Mouse (Mus musculus) ovary, adult 18-20 months (tissue): Measurements from ENCODE around the gene Cryba4.
A peak's percentile ranks its signal among the peaks of the same experiment; 100 is the strongest.

ENCODE experiments used
- DNase-seq: peaks from one replicate; pipeline ENCODE4 v3.0.0; 2022; ENCODE audit warnings: low spot score, mixed read lengths

The Cryba4 gene

DNA sequence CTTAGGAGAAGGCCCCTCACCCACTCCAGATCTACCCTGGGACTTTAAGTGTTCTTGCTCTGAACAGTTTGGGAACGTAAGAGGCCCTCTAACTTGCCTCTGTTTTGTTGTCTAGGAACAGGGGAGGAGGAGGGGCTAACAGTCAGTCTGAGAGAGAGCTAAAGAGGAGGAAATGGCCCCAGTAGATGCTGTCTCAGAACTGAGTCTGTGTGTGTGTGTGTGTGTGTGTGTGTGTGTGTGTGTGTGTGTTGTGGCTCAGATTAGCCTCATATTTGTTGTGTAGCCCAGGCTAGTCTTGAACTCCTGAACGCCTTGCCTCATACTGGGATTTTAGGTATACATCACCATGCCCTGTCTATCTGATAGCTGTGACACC, 34.3 kb upstream of the Cryba4 start:
- no peak for DNase-seq

DNA sequence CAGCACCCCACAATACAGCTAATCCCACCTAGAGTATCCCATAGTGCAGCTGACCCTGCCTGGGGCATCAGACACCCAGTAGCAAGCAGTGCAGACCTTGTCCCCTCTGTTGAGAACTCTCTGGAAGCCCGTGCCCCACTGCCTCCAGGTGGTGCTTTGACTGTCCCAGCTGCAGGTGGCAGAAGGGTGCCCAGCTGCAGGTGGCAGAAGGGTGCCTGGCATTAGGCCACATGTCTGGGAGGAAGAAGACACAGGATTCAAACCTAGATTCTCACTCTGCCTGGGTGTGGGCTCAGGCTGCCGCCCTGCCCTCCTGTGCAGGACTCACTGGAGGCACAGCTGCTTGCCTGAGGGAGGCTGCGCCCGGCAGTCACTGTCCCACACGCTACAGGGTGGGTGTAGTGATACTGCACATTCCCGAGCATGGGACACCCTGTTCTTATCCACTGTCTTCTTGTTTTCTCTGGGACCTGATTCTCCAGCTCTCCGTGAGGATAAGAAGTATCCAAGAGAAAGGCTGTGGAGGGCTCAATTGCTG, 33.3 kb upstream of the Cryba4 start:
- no peak for DNase-seq

DNA sequence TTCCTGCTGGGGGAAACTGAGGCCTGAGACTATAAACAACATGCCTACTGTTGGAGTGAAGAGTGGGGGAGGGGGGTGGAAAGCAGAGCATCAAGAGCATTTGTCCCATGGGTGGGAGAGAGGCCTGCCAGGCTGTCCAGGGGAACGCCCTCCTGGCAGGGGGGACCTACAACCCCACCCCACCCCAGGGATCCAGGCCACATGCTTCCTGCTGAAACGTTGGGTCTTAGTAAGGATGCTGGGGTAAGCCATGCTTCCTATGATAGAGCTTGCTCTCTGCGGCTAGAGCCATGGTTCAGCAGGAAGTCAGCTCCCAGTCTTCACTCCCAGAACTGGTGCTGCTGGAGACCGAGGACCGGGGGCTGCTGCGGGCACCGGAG, 31.9 kb upstream of the Cryba4 start:
- no peak for DNase-seq

DNA sequence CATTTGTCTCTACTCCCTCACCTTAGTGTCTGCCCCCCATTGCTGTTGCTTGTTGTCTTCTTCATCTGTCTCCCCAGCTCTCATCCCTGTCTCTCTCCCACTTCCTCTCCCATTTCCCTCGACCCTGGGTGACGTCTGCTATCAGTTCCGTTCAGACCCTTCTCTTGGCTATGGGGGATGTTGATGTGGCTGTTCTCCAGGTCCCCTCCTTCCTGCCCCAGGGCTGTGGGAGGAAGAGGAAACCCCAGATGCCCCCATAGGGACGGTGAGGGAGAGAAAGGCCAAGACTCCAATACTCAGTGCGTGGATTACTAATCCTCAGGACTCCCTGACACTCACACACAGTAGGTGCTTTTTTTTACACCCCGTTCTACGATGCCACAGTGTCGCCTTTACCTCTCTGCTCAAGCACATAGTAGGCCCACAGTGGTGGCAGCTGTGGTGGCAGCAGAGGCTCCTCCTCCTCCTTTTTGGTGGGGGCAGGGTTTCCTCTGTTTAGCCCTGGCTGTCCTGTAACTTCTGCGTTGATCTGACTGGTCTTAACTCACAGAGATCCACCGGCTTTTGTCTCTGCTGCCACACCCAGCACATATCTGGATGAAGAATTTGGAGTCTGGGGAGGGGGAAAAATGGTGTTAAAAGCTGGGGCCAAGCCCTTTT, 31.4 kb upstream of the Cryba4 start:
- DNase-seq: no peak

DNA sequence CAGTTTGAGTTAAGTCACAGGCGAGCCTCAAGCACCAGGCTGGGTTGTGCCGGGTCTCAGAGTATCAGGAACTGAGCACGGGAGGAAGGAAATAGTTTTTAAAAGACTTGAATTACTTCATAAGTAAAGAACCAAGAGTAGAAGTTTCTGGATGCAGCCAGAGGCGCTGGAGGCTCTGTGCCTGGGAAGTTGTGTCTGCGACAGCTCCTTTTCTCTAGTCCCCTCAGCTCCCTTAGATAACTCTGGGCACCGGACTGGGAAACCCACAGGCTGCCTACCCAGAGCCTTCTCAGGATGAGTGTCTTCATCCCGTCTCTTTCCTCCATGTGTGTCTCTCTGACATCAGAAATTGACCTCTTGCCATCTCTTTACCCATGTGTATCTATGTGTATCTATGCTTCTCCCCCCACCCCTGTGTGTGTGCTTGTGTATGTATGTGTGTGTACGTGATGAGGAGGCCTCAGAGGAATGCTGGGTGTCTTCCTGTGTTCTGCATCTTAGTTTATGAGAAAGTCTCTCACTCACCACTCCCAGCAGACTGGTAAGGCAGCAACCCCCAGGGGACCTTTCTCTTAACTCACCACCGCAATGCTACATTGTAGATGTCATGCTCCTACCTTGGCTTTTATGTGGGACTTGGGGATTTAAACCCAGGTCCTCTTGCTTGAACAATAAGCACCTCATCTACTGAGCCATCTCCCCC, 30.6 kb upstream of the Cryba4 start:
- no peak for DNase-seq

DNA sequence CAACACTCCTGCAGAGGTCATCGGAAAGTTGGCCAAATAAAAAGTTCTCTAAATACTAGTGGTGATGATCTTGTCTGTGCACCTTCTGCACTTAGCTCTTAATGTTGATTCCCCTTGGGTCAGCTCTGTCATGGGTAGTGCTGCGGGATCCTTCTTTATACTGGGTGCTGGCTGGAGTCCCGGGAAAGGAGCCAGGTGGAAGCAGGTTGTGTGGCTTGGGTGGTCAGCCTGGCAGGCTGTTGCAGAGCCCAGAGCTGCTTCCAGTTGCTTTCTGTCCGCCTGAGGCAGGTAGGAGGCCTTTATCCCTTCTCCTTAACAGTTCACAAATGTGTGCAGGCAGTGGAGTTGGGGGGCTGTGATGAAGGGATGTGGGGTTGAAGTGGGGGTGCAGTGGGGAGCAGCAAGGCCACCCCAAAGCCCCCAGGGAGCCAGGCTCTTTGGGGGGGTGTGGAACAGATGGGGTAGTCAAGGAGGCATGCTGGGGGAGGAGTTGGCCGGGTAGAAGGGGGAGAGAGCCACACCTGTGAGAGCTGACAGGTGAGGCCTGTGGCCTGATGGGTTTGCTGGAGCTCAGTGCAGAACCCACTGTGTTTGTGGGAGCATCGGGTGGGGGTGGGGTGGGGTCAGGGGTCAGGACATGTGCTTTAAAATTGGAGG, 29.9 kb upstream of the Cryba4 start:
- DNase-seq: no peak

DNA sequence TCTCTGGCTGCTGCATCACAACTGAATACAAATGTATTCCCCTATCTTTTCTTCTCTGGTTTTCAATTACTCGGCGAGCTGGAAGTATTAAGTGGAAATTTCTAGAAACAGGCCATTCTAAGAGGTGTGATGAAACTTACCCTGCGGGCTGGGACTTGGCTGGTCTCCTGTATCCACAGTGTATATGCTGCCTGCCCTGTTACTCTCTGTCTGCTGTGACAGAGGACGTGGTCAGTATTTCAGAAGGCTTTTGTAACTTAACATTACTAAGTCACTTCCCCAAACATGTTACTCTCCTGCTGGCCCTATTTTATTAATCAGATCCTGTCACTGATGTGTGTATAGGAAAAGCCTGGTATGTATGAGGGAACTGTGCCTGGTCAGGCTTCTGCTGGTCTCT, 29.4 kb upstream of the Cryba4 start:
- DNase-seq: no peak

DNA sequence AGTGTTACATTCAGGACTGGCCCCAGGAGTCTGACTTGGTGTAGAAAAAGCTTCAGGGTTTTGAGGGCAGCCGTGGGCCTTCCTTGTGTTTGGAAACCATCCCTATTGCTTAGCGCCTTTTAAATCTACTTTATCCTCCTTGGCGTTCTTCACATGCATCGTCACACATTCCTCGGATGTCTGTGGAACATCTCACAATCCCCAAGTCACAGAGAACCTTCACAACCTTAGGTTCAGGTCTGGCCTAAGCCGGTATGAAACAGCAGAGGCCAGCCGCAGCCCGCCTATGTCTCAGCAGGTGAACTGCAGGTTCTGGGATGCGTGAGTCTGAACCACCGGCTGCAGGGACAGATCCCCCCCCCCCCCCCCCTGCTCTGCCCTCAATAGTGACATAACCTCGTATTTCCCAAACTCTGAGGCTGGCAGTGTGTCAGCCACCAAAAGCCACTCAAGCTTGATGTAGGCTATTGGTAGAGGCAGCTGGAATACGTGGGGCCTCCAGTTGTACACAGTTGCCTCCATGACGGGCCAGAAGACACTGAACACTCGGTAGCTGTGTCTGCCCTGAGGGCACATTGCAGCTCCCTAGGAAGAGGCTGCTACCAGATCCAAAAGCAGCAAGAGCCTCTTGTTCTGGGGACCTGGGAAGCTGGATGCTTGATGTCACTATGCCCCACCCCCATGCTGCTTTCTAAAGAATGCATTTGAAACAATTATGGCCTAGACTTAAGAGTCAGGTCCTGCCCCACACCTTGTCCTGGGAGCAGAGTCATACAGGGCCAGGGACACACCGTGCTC, 28.7 kb upstream of the Cryba4 start:
- no peak for DNase-seq

DNA sequence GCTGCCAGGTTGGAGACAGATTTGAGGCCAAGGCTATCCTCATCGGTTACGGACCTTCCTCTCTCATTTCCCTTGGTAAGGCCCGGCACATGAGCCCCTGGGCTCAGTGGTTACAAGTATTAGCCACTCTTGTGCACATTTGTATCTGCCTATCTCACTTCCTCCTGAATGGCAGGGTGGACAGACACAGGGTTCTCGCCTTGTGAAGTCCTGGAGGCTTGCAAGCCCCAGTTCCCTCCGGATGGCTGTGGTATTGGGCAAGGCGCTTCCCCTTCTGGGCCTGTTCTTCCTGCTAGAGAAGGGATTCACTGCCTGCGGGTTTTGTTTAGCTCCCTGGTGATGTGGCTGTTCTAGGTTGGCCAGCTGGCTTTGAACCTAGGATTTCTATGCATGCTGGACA, 27.8 kb upstream of the Cryba4 start:
- no peak for DNase-seq

DNA sequence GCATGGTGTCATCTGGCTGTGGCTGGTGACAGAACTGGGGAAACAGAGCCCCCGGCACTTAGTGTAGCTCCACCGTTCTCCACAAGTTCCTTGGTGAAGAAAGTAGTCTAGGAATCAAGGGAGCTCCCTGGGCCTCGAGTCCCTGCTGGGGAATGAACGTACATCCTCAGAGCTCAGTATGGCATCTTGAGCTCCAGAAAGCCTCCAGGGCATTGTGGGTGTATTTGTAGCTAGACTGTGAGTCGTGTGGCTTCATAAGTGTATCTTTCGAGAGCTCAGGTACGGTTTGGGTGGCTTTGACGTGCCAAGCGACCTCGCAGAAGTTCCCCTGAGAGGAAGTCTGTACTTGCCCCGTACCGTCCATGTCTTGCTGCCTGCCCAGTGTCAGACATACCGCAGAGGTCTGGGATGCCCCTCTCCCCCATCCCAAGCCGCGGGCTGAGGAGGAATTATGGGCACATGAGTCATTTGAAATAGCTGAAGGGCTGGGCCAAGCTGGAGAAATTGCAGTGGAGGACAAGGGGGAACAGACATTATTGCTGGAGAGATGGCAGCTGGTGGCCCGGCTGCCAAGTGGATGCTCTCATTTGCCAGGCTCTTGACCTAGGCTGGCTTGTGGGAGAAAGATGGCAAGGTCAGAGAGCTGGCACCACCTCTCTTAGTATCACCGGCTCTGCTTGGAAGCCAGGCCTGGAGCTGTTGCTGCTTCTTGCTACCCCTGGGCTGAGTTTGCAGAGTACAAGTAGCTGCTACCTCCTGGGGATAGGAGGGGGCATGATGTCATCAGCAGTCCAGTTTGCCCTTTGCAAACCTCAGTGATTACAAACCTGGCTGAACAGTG, 27.1 kb upstream of the Cryba4 start:
- DNase-seq: no peak

DNA sequence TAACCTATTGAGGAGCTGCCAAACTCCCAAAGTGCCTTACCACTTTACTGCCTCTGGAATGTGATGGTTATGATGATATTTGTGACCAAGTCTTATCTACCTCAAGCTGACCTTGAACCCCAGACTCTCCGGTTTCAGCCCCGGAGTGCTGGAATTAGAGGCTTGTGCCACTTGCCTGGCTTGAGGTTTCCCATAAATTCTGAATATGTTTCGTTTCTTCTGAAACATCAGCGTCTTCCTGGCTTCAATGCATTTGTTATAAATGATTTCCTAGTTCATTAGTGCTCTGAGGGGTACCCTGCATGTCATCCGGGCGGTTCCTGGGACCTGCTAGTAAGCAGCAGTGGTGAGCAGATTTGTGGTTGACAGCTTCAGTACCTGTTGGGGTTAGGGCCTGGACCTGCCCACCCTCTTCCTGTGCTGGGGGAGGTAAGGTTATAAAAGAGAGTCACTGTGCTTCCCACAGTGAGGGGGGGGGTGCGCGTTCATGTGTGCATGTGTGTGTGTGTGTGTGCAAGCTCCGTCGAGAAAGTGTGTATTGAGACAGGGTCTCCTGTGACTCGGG, 25.7 kb upstream of the Cryba4 start:
- no peak for DNase-seq

DNA sequence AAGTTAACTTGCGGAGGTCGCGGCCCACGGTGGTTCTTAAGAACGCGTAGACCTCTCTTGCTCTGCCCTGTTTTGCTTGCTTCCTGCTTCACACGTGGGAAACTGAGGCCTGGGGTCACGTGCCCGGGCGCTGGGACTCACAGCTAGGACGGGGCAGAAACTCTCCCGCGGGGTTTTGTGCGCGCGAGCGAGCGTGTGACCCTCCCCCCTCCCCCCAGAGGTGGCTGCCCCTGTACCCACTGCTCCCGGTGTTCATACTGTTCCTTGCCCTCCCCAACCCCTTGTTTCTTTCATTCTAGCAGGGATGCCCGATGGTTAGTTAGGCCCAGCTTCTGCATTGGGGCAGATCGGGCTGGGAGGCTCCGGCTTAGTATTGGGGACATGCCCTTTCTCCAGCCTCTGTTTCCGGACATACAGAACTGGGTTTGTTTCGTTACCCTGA, 24.6 kb upstream of the Cryba4 start:
- no peak for DNase-seq

DNA sequence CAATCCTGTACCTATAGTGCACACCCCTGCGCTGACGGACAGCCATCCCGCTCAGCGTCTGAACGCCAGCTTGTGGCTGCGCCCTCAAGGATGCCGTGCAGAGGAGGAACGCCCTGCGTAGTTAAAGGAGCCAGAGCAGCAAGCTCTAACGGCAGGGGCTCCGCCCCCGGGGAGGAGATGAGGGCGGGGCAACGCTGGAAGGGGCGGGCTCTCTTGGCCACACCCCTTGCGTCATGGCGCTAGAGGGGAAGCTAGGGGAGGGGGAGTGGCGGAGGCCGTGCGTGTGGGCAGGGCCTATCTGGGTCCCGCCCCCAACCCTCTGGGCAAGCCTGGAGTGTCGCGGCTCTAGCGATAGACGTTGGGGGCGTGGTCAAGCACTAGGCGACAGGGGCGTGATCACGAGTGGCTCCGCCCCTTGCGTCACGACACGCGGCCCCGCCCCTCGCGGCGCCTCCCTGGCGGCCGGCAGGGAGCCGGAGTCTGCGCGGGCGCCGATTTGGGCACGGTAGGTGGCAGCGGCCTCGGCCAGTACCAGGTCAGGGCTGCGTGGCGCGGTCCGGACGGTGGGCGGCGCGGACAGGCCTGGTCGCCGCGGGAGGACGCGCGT, 24.1 kb upstream of the Cryba4 start, which contains the start of gene Tpst2:
TSS of gene Tpst2 (plus strand) at position 425 of the 607 bp plus-strand sequence.
- peak; percentile 99 for DNase-seq

DNA sequence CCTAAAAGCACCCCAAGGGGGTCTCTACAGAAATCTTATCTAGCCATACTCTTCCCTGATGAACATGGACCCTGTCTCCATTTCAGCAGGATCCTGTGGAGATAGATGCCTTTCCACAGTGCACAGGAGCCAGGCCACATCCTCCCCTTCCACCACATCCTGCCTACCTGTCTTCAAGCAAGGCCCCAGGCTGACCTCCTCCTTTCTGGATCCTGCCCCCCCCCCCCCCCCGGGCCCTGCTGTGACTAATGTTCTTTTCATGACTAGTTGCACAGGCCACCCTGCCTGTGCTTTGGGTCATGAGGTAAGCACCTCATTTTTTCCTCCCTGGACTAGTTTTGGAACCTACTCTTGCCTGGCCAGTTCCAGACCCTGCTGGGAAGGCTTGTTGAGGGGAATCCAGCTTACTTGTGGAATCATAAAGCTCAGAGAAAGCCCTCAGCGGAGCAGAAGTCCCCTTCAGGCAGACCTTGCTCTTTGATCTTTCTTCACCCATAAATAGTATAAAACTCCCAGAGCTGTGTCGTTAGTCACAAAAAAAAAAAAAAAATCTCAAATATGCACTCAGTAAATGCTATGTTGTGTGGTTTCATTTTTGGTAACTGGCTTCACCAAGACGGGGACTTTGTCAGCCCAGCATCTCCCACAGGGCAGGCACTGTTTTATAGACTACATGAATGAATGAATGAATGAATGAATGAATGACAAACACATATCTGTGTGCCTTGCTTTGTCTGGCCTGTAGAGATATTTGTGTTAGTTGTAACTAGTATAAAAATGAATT, 22.9 kb upstream of the Cryba4 start:
- no peak for DNase-seq

DNA sequence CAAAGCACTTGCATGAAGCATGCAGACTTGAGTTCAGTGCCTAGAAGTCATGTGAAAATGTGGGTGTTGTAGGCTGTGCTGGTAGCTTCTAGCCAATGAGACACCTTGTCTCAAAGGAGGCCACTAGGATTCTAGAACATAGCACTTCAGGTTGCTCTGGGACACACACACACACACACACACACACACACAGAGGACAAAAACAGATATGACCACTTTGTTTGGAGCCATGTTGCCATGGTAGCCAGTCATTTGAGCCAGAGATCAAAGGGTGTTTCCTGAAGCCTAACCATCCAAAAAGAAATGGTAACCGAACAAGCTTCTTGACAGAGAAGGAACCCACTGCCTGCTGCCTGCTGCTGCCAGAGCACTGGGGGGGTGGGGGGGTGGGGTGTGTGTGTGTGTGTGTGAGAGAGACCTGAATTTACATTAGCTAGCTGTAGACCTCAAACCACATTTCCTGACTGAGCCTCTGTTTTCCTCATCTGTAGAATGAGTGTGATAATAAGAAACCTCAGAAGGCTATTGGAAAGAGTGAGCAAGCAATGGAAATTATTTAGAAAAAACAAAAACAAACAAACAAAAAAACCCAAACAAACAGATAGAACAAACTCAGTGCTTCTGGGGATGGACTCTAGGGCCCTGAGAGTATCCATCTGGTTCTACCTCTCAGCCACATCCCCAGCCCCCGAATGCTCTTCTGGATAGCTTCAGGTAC, 21.6 kb upstream of the Cryba4 start:
- no peak for DNase-seq

DNA sequence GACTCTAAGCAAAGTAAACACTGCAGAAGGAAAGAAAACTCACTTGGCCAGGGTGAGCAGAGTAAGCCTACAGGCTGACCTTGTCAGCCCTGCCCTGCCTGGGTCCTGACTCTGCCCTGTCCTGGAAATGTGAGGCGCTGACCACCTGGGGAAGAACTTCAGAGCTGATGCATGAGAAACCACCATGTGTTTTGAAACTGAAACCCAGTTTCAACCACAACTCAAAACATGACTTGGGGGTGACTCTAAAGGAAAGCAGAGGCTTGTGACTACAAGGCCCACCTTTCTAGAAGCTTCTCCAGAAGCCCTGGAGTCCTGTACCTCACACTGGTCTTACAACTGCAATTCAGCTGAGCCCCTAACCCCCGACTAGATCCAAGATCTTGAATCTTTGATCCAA, 20.6 kb upstream of the Cryba4 start:
- no peak for DNase-seq

DNA sequence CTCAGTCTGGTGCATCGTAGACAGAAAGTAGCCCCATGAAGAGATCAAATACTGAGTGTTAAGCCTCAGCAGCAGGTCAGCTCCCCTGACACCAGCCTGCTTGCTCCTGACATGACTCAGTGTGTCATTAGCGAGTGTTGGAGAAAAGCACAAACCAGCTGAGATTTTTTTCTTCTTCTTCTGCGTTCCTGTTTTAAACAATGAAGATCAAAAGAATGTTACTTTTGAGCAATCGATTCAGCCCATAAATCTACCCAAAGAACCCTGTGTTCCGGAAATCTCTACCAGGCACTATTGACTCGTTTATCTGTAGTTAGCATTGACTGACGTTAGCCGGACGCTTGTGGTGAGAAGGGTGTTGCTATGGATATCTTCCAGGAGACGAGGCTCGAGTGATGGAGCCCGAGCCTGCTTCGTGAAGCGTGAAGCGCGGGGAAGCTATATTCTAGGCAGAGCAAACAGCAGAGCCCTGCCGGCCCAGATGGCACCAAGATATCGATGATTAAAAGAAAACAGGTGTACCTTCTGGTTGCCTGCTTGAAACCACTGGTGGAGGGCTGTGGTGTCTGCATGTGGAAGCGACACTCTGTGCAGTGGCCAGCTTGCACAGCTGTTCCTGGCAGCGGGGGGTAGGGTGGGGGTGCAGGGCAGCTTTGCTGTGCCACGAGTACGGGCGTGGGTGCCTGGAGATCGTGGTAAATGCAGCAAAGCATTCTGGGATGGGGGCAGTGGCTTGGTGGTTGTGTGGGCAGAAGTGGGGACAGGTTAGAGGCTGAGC, 18.6 kb upstream of the Cryba4 start:
- DNase-seq: no peak
